Mouse (Mus musculus): Measurements from ENCODE around the gene Itgad. TPM values are rescaled to one million over a fixed set of nuclear protein-coding genes. Genes with fewer than 3 reads are reported as not detected.

Gene Itgad
- not detected in 2 replicates for polyA plus RNA-seq (2015; fragmentation: Nextera tagmentation; extraction: Ambion mirVana)

DNA sequence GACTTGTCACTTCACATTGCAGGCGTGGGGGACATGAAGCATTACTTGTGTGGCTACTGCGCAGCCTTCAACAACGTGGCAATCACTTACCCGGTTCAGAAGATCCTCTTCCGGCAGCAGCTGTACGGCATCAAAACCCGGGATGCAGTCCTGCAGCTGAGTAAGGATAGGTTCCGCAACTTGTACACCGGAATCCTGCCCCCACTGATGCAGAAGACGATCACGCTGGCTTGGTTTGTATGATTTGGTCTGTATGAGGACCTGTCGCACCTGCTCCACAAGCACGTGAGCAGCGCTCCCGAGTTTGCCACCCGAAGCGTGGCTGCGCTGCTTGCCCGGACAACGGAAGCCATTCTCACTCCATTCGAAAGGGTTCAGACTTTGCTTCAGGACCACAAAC is at the start of gene Itgad:
Itgad (plus strand) TSS at position 301 of the 400 bp plus-strand sequence.
- no peaks in the 10 kb centered on the region for H3K36me3 ChIP-seq (ENCODE audit: control insufficient read depth, insufficient read depth, low read length)
- H3K9me3 ChIP-seq (replicated peaks; ENCODE audit: control insufficient read depth, low read length), result no peaks in the 10 kb centered on the region
- no peak within 1 kb of the TSS for H3K4me2 ChIP-seq (ENCODE audit: low read depth, low read length)
- H3K4me3 ChIP-seq (replicated peaks; ENCODE audit: low read length), result no peak within 1 kb of the TSS
- H3K9ac ChIP-seq (ENCODE audit: low read length), result no peak within 1 kb of the TSS
- H3K27ac ChIP-seq (ENCODE audit: low read length), result no peak within 1 kb of the TSS
- no peaks in the 10 kb centered on the region for H3K27me3 ChIP-seq (ENCODE audit: control insufficient read depth, insufficient read depth, low read length)
- 87% methylated on average over 21 of the region's 21 CpGs for WGBS
- H3K4me1 ChIP-seq (ENCODE audit: control insufficient read depth, insufficient read depth, low read length), result no peaks in the 10 kb centered on the region
- ATAC-seq (ENCODE audit: insufficient read depth, low FRiP score), result no peak

DNA sequence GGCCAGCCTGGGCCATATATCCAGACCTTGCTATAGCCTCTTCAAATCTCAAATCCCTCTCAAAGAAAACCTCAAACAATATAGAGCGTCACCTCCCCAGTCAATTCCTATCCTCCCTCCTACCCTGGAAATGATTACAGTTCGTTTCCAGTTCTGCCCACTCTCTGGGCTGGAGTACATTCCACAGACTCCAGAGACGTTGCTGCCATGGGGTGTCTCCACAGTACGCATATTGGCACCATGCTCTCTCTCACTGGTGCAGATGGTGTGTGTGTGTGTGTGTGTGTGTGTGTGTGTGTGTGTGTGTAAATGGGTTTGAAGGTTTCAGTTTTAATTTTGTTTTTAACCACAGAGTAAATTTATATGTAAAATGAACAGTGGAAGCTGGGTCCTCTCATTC is 48.9 kb upstream of the Itgad start:
- H3K9ac ChIP-seq (ENCODE audit: low read length), result no peak overlapping the region
- no peak overlapping the region for H3K27ac ChIP-seq (ENCODE audit: low read length)
- WGBS, result 50% methylated on average over 4 of the region's 4 CpGs
- no peaks in the 10 kb centered on the region for H3K4me1 ChIP-seq (ENCODE audit: control insufficient read depth, insufficient read depth, low read length)
- no peak for ATAC-seq (ENCODE audit: insufficient read depth, low FRiP score)
- no peaks in the 10 kb centered on the region for H3K9me3 ChIP-seq (replicated peaks; ENCODE audit: control insufficient read depth, low read length)
- no peaks in the 10 kb centered on the region for H3K27me3 ChIP-seq (ENCODE audit: control insufficient read depth, insufficient read depth, low read length)
- H3K4me3 ChIP-seq (replicated peaks; ENCODE audit: low read length), result no peak overlapping the region
- no peaks in the 10 kb centered on the region for H3K36me3 ChIP-seq (ENCODE audit: control insufficient read depth, insufficient read depth, low read length)
- no peak overlapping the region for H3K4me2 ChIP-seq (ENCODE audit: low read depth, low read length)

DNA sequence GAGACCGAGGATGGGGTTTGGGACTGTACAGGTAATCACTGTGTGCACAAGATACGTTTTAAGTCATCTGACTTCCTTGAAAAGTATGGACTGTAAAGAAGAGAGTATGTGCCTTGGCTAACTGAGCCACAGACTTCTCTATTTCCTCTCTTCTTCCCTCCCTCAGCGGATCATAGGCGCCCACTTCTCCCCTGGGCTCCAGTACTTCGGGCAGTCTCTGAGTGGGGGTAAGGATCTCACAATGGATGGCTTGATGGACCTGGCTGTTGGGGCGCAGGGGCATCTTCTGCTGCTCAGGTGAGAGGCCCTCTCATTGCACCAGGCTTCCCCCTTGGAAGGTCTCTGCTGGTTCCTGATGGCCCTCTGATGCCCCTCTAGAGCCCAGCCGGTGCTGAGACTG is 46.7 kb upstream of the Itgad start:
- no peak overlapping the region for H3K9ac ChIP-seq (ENCODE audit: low read length)
- no peak overlapping the region for H3K27ac ChIP-seq (ENCODE audit: low read length)
- 81% methylated on average over 7 of the region's 7 CpGs for WGBS
- ATAC-seq (ENCODE audit: insufficient read depth, low FRiP score), result no peak
- no peaks in the 10 kb centered on the region for H3K4me1 ChIP-seq (ENCODE audit: control insufficient read depth, insufficient read depth, low read length)
- H3K4me2 ChIP-seq (ENCODE audit: low read depth, low read length), result no peak overlapping the region
- H3K36me3 ChIP-seq (ENCODE audit: control insufficient read depth, insufficient read depth, low read length), result no peaks in the 10 kb centered on the region
- no peaks in the 10 kb centered on the region for H3K9me3 ChIP-seq (replicated peaks; ENCODE audit: control insufficient read depth, low read length)
- no peaks in the 10 kb centered on the region for H3K27me3 ChIP-seq (ENCODE audit: control insufficient read depth, insufficient read depth, low read length)
- no peak overlapping the region for H3K4me3 ChIP-seq (replicated peaks; ENCODE audit: low read length)

DNA sequence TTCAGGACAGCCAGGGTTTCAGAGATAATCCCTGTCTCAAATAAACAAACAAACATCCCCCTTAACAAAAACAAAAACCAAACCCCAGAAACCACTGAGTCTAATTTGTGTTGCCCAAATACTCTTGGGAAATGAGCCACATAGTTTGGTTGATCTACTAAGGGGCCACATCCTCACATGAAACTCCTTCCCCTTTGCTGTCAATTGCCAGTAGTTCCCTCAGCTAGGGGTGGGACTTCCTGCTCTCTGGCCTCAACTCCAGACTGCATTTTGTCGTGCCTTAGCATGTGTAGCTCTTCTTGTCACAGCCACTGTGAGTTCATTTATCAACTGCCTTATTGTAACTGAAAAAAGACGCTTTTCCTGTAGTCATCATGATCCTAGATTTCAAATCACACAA is 43.9 kb upstream of the Itgad start:
- H3K27me3 ChIP-seq (ENCODE audit: control insufficient read depth, insufficient read depth, low read length), result no peaks in the 10 kb centered on the region
- H3K36me3 ChIP-seq (ENCODE audit: control insufficient read depth, insufficient read depth, low read length), result no peaks in the 10 kb centered on the region
- 54% methylated on average over 2 of the region's 2 CpGs for WGBS
- H3K4me3 ChIP-seq (replicated peaks; ENCODE audit: low read length), result no peak overlapping the region
- H3K27ac ChIP-seq (ENCODE audit: low read length), result no peak overlapping the region
- ATAC-seq (ENCODE audit: insufficient read depth, low FRiP score), result no peak
- H3K4me1 ChIP-seq (ENCODE audit: control insufficient read depth, insufficient read depth, low read length), result no peaks in the 10 kb centered on the region
- H3K9ac ChIP-seq (ENCODE audit: low read length), result no peak overlapping the region
- no peak overlapping the region for H3K4me2 ChIP-seq (ENCODE audit: low read depth, low read length)
- no peaks in the 10 kb centered on the region for H3K9me3 ChIP-seq (replicated peaks; ENCODE audit: control insufficient read depth, low read length)

DNA sequence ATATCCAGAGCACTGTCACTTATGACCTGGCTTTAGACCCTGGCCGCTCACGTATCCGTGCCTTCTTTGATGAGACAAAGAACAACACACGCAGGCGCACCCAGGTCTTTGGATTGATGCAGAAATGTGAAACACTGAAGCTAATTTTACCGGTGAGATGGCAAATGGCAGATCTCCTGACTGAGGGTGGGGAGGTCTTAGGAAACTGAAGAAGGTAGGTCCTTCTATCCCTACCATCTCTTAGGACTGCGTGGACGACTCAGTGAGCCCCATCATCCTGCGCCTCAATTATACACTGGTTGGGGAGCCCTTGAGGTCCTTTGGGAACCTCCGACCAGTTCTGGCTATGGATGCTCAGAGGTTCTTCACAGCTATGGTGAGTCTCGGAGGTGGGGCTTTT is 42.0 kb upstream of the Itgad start:
- Histone ChIP-seq H3K4me2 (ENCODE audit: low read depth, low read length) (no peak overlapping the region), H3K9ac (ENCODE audit: low read length) (no peak overlapping the region), H3K36me3 (ENCODE audit: control insufficient read depth, insufficient read depth, low read length) (no peaks in the 10 kb centered on the region), H3K4me3 (replicated peaks; ENCODE audit: low read length) (no peak overlapping the region), H3K27me3 (ENCODE audit: control insufficient read depth, insufficient read depth, low read length) (no peaks in the 10 kb centered on the region), H3K4me1 (ENCODE audit: control insufficient read depth, insufficient read depth, low read length) (no peaks in the 10 kb centered on the region), H3K9me3 (replicated peaks; ENCODE audit: control insufficient read depth, low read length) (no peaks in the 10 kb centered on the region), H3K27ac (ENCODE audit: low read length) (no peak overlapping the region)
- ATAC-seq (ENCODE audit: insufficient read depth, low FRiP score), result no peak
- 90% methylated on average over 11 of the region's 11 CpGs for WGBS

DNA sequence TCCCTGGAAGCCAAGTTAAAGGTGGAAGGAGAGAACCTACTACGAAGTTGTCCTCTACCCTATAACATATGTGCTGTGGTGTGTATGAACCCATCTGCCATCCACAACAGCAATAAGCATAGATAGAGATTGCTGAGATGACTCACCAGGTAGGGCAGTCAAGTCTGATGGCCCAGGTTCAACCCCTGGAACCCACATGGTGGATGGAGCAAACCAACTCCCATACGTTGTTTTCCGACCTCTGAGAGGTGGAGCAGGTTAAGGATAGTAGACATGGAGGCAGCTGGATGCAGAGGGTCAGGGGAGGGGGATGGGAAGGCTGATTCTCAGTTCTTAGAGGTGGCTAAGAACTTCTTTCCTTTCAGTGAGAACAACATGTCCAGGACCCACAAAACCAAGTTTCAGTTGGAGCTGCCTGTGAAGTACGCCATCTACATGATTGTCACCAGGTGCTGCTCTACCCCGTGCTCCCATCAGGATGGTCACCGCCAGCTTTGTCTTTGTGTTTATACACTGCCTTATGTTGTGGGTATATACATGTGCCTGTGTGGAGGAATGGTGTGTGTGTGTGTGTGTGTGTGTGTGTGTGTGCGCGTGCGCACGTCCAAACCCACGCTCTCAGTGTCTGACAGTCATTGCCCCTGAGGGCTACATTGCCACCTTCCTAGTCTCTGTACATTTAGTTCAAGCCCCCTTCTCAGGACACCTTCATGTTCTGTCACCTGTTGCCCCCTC is 39.6 kb upstream of the Itgad start:
- no peaks in the 10 kb centered on the region for H3K36me3 ChIP-seq (ENCODE audit: control insufficient read depth, insufficient read depth, low read length)
- no peaks in the 10 kb centered on the region for H3K4me1 ChIP-seq (ENCODE audit: control insufficient read depth, insufficient read depth, low read length)
- H3K9ac ChIP-seq (ENCODE audit: low read length), result no peak overlapping the region
- no peak overlapping the region for H3K4me3 ChIP-seq (replicated peaks; ENCODE audit: low read length)
- WGBS, result 89% methylated on average over 11 of the region's 11 CpGs
- H3K27ac ChIP-seq (ENCODE audit: low read length), result no peak overlapping the region
- H3K27me3 ChIP-seq (ENCODE audit: control insufficient read depth, insufficient read depth, low read length), result no peaks in the 10 kb centered on the region
- no peak for ATAC-seq (ENCODE audit: insufficient read depth, low FRiP score)
- no peaks in the 10 kb centered on the region for H3K9me3 ChIP-seq (replicated peaks; ENCODE audit: control insufficient read depth, low read length)
- H3K4me2 ChIP-seq (ENCODE audit: low read depth, low read length), result no peak overlapping the region

DNA sequence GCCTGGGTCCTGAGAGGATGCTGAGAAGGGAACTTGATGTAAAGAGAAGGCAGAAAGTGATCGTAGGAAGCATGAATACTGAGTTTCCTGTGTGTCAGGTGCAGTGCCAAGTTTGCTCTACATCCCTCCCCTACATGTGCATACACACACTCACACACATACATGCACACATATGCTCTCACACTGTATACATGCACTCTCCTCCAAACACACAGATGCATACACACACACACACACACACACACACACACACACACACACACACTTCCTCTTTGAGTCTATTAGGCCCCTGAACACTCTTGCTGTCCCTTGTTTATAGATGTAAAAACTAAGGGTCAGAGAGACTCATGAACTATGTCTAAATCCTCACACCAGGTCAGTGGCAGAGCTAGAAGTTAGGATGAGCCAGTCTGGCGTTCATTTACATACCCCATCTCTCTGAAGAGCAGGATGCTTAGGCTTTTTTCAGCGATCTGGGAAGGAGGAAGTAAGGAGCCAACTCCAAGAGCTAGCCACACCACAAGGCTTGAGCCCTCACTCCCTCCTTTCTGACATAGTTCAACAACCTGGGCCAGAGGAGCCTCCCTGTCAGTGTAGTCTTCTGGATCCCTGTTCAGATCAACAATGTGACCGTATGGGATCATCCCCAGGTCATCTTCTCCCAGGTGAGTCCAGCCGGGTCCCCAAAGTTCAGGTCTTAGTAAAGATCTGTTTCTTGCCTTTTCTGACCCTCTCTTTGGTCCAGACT is 38.8 kb upstream of the Itgad start:
- Histone ChIP-seq H3K4me1 (ENCODE audit: control insufficient read depth, insufficient read depth, low read length) (no peaks in the 10 kb centered on the region), H3K36me3 (ENCODE audit: control insufficient read depth, insufficient read depth, low read length) (no peaks in the 10 kb centered on the region), H3K4me2 (ENCODE audit: low read depth, low read length) (no peak overlapping the region), H3K4me3 (replicated peaks; ENCODE audit: low read length) (no peak overlapping the region), H3K27me3 (ENCODE audit: control insufficient read depth, insufficient read depth, low read length) (no peaks in the 10 kb centered on the region), H3K9ac (ENCODE audit: low read length) (no peak overlapping the region), H3K27ac (ENCODE audit: low read length) (no peak overlapping the region), H3K9me3 (replicated peaks; ENCODE audit: control insufficient read depth, low read length) (no peaks in the 10 kb centered on the region)
- ATAC-seq (ENCODE audit: insufficient read depth, low FRiP score), result no peak
- WGBS, result 72% methylated on average over 5 of the region's 5 CpGs

DNA sequence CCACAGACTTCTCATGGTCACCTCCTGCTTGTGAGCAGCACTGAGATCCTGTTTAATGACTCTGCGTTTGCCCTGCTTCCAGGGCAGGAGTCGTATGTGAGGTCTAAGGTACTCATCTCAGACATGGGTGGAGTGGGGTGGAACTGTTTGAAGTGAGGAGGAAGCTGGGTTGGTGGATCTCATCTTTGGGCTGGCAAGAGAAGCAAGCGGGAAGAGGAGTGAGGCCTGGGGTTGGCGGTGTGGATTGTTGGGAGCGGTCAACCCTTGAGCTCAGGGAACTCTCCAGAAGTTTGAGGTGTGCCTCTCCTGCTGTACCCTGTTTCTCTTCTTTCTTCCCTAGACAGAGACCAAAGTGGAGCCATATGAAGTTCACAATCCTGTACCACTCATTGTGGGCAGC is 37.8 kb upstream of the Itgad start:
- H3K9me3 ChIP-seq (replicated peaks; ENCODE audit: control insufficient read depth, low read length), result no peaks in the 10 kb centered on the region
- ATAC-seq (ENCODE audit: insufficient read depth, low FRiP score), result no peak
- 85% methylated on average over 5 of the region's 5 CpGs for WGBS
- H3K9ac ChIP-seq (ENCODE audit: low read length), result no peak overlapping the region
- H3K4me2 ChIP-seq (ENCODE audit: low read depth, low read length), result no peak overlapping the region
- no peaks in the 10 kb centered on the region for H3K27me3 ChIP-seq (ENCODE audit: control insufficient read depth, insufficient read depth, low read length)
- no peak overlapping the region for H3K4me3 ChIP-seq (replicated peaks; ENCODE audit: low read length)
- H3K36me3 ChIP-seq (ENCODE audit: control insufficient read depth, insufficient read depth, low read length), result no peaks in the 10 kb centered on the region
- H3K4me1 ChIP-seq (ENCODE audit: control insufficient read depth, insufficient read depth, low read length), result no peaks in the 10 kb centered on the region
- H3K27ac ChIP-seq (ENCODE audit: low read length), result no peak overlapping the region

DNA sequence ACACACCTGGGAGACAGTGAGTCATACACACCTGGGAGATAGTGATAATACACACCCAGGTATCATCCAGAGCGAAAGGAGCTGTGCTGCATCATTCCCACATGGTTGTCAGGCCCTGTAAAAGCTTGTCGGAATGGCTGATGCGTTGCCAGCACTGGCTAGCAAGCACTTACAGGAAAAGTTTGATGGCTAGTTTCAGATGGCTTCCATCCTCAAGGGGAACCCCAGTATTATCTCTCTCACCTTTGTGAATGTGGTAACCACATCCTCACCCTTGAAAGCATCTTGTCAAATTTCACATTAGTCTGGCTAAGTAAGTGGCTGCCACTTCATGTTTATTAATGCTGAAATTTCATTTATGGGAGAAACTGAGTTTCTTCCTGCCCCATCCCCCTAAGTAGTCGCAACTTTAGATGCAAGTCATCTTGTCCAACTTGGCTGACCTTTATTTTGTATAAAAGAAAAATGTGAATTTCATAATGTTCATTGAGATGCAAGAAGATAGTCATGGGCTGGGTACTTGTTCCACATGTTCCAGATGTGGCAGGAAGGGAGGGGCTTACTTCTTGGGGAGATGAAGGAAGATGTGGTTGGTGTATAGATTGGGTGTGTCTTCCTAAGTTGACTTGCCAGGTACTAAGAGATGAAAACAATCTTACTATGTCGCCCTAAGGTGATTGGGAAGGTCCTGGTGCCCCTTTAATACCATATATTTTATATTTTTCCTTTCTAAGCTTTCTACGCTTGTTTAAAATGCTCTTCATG is 34.3 kb upstream of the Itgad start:
- Histone ChIP-seq H3K36me3 (ENCODE audit: control insufficient read depth, insufficient read depth, low read length) (no peaks in the 10 kb centered on the region), H3K9ac (ENCODE audit: low read length) (no peak overlapping the region), H3K4me2 (ENCODE audit: low read depth, low read length) (no peak overlapping the region), H3K4me1 (ENCODE audit: control insufficient read depth, insufficient read depth, low read length) (no peaks in the 10 kb centered on the region), H3K27me3 (ENCODE audit: control insufficient read depth, insufficient read depth, low read length) (no peaks in the 10 kb centered on the region), H3K27ac (ENCODE audit: low read length) (no peak overlapping the region), H3K9me3 (replicated peaks; ENCODE audit: control insufficient read depth, low read length) (no peaks in the 10 kb centered on the region), H3K4me3 (replicated peaks; ENCODE audit: low read length) (no peak overlapping the region)
- 80% methylated on average over 6 of the region's 6 CpGs for WGBS
- no peak for ATAC-seq (ENCODE audit: insufficient read depth, low FRiP score)

All from stomach, embryonic 16.5 days (tissue).